Mouse (Mus musculus) CD4-positive helper T cell, adult 2 months (primary cell): Measurements from ENCODE around the gene Sh3pxd2a.
"Not testable (repeated sequence)": the region's sequence is repeated elsewhere in the genome, so short reads cannot be mapped to it uniquely, and the experiment has no call there.

Experiments used
- DNase-seq: peaks from one replicate; pipeline ENCODE4 v3.0.0-alpha.2; 2012; ENCODE audit warnings: low read depth, missing footprints, low spot score

Sh3pxd2a gene

DNA sequence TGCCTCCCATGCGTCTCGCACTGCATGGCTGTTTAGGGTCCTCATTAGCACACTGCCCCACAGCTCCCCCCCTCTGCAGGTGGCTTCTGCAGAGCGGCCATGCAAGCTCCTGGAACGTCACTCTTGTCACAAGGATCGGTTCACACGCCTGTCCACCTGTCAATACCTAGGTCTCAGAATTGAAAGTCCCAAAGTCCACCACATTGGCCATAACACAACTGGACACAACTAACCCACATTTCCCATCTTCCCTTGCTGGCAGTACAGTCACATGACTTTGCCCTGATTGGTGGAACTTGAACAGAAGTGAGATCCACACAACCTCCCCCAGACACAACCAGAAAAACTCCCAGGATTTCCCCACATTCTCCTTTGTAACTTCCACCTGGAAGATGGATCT lies 53.9 kb downstream of the Sh3pxd2a start:
- no peak for DNase-seq

DNA sequence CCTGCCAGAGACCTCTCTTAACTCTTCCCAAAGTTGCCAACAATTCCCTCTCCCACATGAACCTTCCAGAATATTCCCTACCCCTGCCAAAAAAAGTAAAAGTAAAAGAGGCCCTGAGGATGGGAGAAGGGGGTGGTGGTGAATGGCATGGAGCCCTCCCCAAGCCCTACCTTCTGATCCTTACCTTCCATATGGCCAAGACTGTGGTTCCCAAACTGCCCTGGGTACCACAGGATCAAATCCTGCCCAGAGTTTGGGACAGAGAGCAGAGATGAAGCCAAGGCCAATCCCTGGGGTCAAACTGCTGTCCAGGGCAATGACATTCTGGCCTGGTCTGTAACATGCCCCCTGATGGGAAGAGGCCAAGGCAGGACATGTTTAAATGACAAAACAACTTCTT lies 55.1 kb downstream of the Sh3pxd2a start:
- DNase-seq, result no peak

GRCm38 (mm10) chr19:47408656-47409055 lies 55.5 kb downstream of the Sh3pxd2a start:
- no peak for DNase-seq

DNA sequence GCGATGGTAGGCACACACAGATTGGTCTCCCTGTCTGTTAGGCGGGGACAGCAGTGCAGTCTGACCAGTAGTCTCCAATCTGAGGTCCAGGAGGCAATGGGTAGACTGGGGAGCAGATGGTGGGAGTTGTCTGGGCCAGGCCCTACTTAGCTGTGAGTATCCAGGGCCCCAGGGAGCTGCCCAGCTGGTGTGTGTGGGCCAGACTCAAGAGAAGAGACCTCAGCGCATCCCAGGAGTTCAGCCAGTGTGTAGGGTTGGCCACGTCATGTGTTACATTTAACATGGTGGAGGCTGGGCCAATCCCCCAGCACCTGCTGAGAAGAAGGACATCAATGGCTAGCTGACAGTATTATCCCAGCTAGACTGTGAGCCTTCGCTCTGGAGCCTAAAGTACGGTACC lies 56.9 kb downstream of the Sh3pxd2a start:
- DNase-seq, result no peak

GRCm38 (mm10) chr19:47406524-47406923 lies 57.7 kb downstream of the Sh3pxd2a start:
- no peak for DNase-seq

DNA sequence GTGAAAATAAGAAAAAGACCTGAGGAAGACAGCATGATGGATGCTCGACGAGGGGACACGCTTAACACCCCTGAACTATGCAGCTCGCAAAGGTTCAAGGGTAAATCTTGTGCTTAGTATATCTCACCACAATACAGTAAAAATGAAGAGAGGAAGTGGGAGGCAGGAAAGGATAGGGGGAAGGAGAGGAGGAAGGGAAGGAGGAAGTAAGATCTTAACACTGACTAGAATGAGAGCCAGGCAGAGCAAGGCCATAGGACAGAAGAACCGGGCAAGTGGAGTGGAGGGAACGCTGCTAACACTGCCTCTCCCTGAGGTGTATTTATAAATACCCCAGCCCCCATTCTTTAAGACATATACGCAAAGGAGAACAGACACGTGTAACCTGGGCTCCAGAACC lies 58.7 kb downstream of the Sh3pxd2a start:
- DNase-seq, result no peak

DNA sequence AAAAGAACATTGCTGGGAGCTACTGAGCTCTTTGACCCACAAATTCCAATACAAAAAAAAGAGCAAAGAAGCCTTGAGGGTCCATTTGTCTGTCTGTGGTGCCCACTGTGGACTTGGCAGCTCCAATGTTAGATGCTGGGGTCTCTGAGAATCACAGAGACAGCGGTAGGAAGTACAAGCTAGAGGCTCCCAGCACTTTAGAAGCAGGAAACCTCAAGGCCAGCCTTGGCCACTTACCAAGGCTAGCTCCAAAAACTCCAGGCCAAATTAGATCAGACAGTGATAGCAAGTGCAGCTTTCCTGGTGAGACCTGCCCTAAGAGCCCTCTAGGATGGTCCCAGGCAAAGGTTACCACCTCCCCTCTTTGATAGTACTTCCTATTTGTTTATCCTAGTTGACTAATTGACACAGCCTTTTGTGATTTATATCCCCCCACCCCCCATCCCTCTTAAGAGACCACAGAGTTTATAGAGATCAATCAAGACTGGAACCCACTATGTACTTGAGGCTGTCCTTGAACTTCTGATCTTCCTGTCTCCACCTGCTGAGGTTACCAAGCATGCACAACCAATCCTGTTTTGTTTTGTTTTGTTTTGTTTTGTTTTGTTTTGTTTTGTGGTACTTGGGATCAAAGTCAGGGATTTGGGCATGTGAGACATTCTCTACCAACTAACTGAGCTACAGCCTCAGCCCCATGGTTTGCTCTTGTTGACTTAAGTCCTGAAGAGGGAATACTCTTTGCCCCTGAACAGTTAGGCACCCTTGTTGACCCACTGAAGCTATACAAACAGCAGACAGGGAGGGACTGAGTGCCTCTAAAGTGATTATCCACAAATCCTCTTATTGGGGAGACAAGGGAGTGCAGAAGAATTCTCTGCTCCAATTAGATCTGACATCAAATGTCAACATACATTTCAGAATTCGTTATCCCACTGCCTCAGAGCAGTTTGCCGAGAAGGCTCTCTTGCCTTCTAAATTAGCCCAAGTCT lies 60.5 kb downstream of the Sh3pxd2a start:
- DNase-seq, result no peak

DNA sequence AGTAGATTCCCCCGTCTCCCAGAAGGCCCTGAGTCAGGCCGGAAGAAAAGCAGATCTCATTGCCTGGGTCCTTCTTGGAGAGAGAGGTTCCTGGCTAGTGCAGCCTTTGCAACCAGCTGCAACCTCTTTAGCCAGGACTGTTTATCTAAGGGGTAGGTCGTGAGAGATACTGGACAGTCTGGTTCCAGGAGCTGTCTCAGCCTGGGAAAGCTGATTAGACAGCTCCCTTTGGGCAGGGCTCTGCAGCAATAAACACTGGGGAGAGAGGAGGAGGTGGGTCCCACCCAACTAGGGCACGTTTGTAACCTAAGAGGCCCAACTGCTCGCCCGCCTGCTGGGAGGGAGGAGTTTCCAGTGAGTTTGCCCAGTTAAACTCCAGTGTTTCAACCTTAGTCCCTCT lies 61.2 kb downstream of the Sh3pxd2a start:
- no peak for DNase-seq

- no peak for DNase-seq
Measured at GRCm38 (mm10) chr19:47402544-47402943, 61.7 kb downstream of the Sh3pxd2a start.

DNA sequence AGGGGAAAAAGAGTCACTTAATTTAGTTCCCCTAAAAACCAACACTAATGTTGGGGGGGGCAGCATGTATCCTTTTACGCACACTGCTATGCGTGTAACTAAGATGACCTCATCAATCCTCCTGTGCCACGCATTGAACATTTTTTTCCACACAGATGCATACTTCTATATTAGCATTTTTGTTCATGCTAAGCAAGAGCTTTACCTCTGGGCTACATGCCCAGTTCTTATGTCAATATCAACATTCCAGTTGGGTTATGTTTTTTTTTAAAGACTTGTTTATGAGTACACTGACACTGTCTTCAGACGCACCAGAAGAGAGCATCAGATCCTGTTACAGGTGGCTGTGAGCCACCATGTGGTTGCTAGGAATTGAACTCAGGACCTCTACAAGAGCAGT lies 64.5 kb downstream of the Sh3pxd2a start:
- no peak for DNase-seq

- no peak for DNase-seq
Measured at GRCm38 (mm10) chr19:47399029-47399428, 65.2 kb downstream of the Sh3pxd2a start.

DNA sequence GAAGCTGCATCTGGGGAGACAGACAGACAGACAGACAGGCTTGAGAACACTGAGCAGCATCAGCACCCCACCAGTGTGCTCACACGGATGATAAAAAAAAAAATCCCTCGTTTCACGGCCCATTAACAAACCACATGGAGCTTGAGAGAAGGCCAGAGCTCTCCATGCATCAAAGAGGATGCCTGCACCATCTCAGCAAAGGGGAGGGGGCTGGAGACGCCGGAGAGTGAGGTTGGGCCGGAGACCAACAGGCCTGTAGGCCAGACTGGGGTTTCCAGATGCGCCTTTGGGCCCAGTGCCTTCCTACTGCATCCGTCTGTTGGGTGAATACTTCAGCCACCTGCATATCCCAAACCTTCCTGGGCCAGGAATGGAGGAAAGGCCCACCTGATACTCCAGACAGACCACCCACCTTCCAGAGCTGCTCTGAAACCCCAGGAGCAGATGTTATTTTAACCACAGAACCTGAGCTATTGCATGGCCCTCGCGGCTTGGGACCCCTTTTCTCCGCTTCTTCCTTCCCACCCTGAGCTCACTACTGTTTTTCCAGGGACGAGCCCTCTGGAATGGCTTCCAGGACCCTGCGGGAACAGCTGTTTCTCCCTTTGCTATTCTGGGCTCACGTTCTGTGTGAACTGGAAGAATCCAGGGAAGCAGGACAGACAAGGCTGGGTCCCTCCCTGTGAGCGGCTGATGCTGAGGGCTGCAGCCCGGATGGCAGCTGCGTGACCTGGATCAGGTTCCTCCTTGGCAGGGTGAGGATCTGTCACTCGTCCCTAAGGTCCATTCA lies 66.1 kb downstream of the Sh3pxd2a start:
- no peak for DNase-seq

DNA sequence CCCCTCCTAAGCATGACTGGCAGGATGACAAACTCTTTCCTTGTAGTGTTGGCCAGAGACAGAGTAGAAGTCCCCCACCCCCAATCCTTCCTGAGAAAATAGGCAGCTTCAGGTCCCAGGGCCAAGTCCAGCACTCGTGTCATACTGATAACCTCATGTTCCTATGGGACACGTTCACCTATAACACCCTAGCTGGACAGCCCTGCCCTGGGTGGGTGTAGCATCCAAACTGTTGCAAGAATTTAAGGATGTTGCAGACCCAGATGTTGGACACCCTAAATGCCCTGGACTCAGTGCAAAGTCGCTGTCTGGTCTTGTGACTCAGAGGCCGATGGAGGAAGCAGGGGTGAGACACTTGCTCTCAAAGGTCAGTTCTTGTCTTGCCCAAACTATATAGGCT lies 68.9 kb downstream of the Sh3pxd2a start:
- DNase-seq, result no peak

- not testable (repeated sequence) for DNase-seq
Measured at GRCm38 (mm10) chr19:47394781-47395180, 69.4 kb downstream of the Sh3pxd2a start.

GRCm38 (mm10) chr19:47390878-47391277 lies 73.3 kb downstream of the Sh3pxd2a start:
- no peak for DNase-seq

- DNase-seq, result no peak
Measured at GRCm38 (mm10) chr19:47387887-47388286, 76.3 kb downstream of the Sh3pxd2a start.

- no peak for DNase-seq
Measured at GRCm38 (mm10) chr19:47387395-47387794, 76.8 kb downstream of the Sh3pxd2a start.

- DNase-seq, result no peak
Measured at GRCm38 (mm10) chr19:47385971-47386370, 78.2 kb downstream of the Sh3pxd2a start.

DNA sequence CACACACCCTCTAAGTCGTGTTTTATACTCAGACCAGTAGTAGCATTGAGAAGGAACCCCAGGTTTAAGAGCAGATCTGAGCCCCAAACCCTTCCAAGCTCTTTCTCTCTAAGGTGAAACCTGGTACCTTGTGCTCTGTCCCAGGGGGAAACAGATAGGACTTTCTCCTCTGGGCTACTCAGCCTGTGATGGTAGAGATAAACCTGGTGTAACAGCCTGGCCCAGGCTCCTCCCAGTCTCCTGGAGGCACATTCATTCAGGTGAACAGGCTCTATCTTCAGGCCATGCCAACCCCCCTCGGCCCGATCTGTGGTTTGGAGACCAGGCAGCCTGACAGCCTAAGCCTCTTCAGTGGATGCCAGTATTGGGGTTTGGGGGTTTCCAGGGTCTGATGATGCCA lies 79.6 kb downstream of the Sh3pxd2a start:
- no peak for DNase-seq

DNA sequence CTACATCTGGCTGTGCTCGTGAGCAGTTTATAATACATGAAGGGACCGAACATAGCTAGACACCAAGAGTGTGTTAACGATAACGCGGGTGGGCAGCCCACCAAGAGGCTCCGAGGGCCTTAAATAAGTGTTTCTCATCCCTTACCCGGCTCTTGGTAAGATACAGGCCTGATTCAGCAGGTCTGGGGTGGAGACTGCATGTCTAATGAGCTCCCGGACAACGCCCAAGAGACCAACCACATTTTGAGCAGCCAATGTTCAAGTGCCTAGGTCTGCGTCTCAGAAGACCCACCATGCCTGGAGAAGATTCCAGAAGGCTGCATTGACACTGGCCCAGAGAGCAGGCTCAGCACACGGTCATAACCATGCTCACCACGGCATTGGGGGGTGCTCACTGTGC lies 80.2 kb downstream of the Sh3pxd2a start:
- no peak for DNase-seq

DNA sequence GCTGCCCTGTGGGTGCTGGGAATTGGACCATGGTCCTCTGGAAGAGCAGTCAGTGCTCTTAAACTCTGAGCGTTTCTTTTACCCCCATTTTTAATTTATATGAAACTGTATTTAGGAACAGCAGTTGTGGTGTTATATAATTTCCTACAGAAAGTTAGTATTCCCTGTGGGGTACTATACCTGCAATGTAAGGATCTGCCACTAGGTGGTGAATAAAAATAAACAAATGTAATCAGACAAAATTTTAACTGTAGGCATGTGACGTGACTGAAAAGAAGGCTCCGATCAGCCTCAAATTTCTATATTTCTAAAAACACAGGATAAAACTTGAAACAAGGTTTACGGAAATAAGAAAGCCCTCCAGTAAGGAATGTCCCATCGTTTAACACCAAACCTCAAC lies 81.9 kb downstream of the Sh3pxd2a start:
- peak; percentile 25 for DNase-seq

GRCm38 (mm10) chr19:47381011-47381410 lies 83.2 kb downstream of the Sh3pxd2a start:
- DNase-seq, result no peak

DNA sequence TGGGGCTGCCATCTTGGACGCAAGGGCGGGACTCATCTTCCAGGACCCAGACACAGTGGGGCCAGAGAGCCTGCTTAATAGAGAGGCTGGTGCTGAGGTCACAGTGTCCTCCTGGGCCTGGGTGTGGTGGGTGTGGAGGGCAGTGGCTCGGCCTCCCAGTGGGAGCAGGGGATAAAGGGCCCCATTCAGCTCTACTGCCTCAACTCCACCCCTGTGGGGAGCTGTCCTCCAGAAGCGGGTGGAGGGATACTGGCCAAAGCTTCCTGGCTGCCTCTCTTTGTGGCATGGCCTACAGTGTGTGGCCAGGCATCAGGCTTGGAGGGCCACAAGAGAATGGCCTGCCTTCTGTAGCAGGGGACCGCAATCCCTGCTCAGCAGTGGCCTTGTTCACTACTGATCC lies 85.1 kb downstream of the Sh3pxd2a start:
- DNase-seq, result no peak
